Mouse (Mus musculus): ENCODE data around the gene Fcer1g. TPM values are rescaled to one million over a fixed set of nuclear protein-coding genes. Genes with fewer than 3 reads are reported as not detected.

The Fcer1g gene
- polyA plus RNA-seq, 1 experiment = 13.2 TPM

- Histone ChIP-seq H3K4me3 (replicated peaks; ENCODE audit: insufficient read depth, low read depth, low read length) (no peak overlapping the region), H3K4me1 (ENCODE audit: control insufficient read depth, insufficient read depth, low read length) (no peaks in the 10 kb centered on the region), H3K27ac (ENCODE audit: insufficient read depth, low read length) (no peak overlapping the region), H3K27me3 (ENCODE audit: control insufficient read depth, insufficient read depth, low read length) (no peaks in the 10 kb centered on the region)
- 92% methylated on average over 3 of the region's 3 CpGs for WGBS
- DNase-seq = no peak
- no peak for TF ChIP-seq CTCF (IDR thresholded peaks at IDR 0.05; ENCODE audit: borderline replicate concordance, insufficient read depth, low read depth, low read length)
- TF ChIP-seq POLR2A (IDR thresholded peaks at IDR 0.05; ENCODE audit: borderline replicate concordance, insufficient read depth, low read length) = no peak
Observed at GRCm38 (mm10) chr1:171272086-171272485, 37.9 kb upstream of the Fcer1g start.

- TF ChIP-seq CTCF (IDR thresholded peaks at IDR 0.05; ENCODE audit: borderline replicate concordance, insufficient read depth, low read depth, low read length) (no peak), POLR2A (IDR thresholded peaks at IDR 0.05; ENCODE audit: borderline replicate concordance, insufficient read depth, low read length) (no peak)
- 54% methylated on average over 10 of the region's 10 CpGs for WGBS
- Histone ChIP-seq H3K27ac (ENCODE audit: insufficient read depth, low read length) (no peak overlapping the region), H3K4me3 (replicated peaks; ENCODE audit: insufficient read depth, low read depth, low read length) (no peak overlapping the region), H3K4me1 (ENCODE audit: control insufficient read depth, insufficient read depth, low read length) (no peaks in the 10 kb centered on the region), H3K27me3 (ENCODE audit: control insufficient read depth, insufficient read depth, low read length) (no peaks in the 10 kb centered on the region)
- no peak for DNase-seq
Observed at GRCm38 (mm10) chr1:171271622-171272021, 37.5 kb upstream of the Fcer1g start.

- TF ChIP-seq POLR2A (IDR thresholded peaks at IDR 0.05; ENCODE audit: borderline replicate concordance, insufficient read depth, low read length) (no peak), CTCF (IDR thresholded peaks at IDR 0.05; ENCODE audit: borderline replicate concordance, insufficient read depth, low read depth, low read length) (no peak)
- H3K27me3 ChIP-seq (ENCODE audit: control insufficient read depth, insufficient read depth, low read length) = no peaks in the 10 kb centered on the region
- no peak for DNase-seq
- H3K4me3 ChIP-seq (replicated peaks; ENCODE audit: insufficient read depth, low read depth, low read length) = peak overlapping the region; percentile 71
- no peaks in the 10 kb centered on the region for H3K4me1 ChIP-seq (ENCODE audit: control insufficient read depth, insufficient read depth, low read length)
- H3K27ac ChIP-seq (ENCODE audit: insufficient read depth, low read length) = no peak overlapping the region
- 37% methylated on average over 9 of the region's 9 CpGs for WGBS
Observed at GRCm38 (mm10) chr1:171271196-171271595, 37.0 kb upstream of the Fcer1g start.

GRCm38 (mm10) chr1:171270573-171270900 is 36.4 kb upstream of the Fcer1g start:
- DNase-seq = peak in 1 of 2 experiments; percentile 61
- Histone ChIP-seq H3K27ac (ENCODE audit: insufficient read depth, low read length) (peak overlapping the region; percentile 15; the same call in 1 of the 2 replicates), H3K4me3 (replicated peaks; ENCODE audit: insufficient read depth, low read depth, low read length) (peak overlapping the region; percentile 71), H3K4me1 (ENCODE audit: control insufficient read depth, insufficient read depth, low read length) (no peaks in the 10 kb centered on the region), H3K27me3 (ENCODE audit: control insufficient read depth, insufficient read depth, low read length) (no peaks in the 10 kb centered on the region)
- 0% methylated on average over 19 of the region's 19 CpGs for WGBS
- no peak for TF ChIP-seq POLR2A (IDR thresholded peaks at IDR 0.05; ENCODE audit: borderline replicate concordance, insufficient read depth, low read length)
- TF ChIP-seq CTCF (IDR thresholded peaks at IDR 0.05; ENCODE audit: borderline replicate concordance, insufficient read depth, low read depth, low read length) = no peak

GRCm38 (mm10) chr1:171269848-171270572 is 35.8 kb upstream of the Fcer1g start, which contains the start of gene B4galt3:
B4galt3 (plus strand) TSS chr1:171270328.
- 3% methylated on average over 36 of the region's 36 CpGs for WGBS
- no peaks in the 10 kb centered on the region for H3K27me3 ChIP-seq (ENCODE audit: control insufficient read depth, insufficient read depth, low read length)
- TF ChIP-seq POLR2A (IDR thresholded peaks at IDR 0.05; ENCODE audit: borderline replicate concordance, insufficient read depth, low read length) (peak; percentile 99), CTCF (IDR thresholded peaks at IDR 0.05; ENCODE audit: borderline replicate concordance, insufficient read depth, low read depth, low read length) (no peak)
- no peaks in the 10 kb centered on the region for H3K4me1 ChIP-seq (ENCODE audit: control insufficient read depth, insufficient read depth, low read length)
- H3K4me3 ChIP-seq (replicated peaks; ENCODE audit: insufficient read depth, low read depth, low read length) = peak within 1 kb of the TSS; percentile 71
- peak; percentile 97 to 99 for DNase-seq
- H3K27ac ChIP-seq (ENCODE audit: insufficient read depth, low read length) = peak within 1 kb of the TSS; percentile 27; the same call in 1 of the 2 replicates

GRCm38 (mm10) chr1:171268341-171268740 is 34.2 kb upstream of the Fcer1g start:
- no peak for DNase-seq
- Histone ChIP-seq H3K4me3 (replicated peaks; ENCODE audit: insufficient read depth, low read depth, low read length) (no peak overlapping the region), H3K27ac (ENCODE audit: insufficient read depth, low read length) (no peak overlapping the region), H3K27me3 (ENCODE audit: control insufficient read depth, insufficient read depth, low read length) (no peaks in the 10 kb centered on the region), H3K4me1 (ENCODE audit: control insufficient read depth, insufficient read depth, low read length) (no peaks in the 10 kb centered on the region)
- TF ChIP-seq CTCF (IDR thresholded peaks at IDR 0.05; ENCODE audit: borderline replicate concordance, insufficient read depth, low read depth, low read length) = no peak
- no peak for TF ChIP-seq POLR2A (IDR thresholded peaks at IDR 0.05; ENCODE audit: borderline replicate concordance, insufficient read depth, low read length)
- WGBS = 63% methylated on average over 1 of the region's 1 CpGs

DNA sequence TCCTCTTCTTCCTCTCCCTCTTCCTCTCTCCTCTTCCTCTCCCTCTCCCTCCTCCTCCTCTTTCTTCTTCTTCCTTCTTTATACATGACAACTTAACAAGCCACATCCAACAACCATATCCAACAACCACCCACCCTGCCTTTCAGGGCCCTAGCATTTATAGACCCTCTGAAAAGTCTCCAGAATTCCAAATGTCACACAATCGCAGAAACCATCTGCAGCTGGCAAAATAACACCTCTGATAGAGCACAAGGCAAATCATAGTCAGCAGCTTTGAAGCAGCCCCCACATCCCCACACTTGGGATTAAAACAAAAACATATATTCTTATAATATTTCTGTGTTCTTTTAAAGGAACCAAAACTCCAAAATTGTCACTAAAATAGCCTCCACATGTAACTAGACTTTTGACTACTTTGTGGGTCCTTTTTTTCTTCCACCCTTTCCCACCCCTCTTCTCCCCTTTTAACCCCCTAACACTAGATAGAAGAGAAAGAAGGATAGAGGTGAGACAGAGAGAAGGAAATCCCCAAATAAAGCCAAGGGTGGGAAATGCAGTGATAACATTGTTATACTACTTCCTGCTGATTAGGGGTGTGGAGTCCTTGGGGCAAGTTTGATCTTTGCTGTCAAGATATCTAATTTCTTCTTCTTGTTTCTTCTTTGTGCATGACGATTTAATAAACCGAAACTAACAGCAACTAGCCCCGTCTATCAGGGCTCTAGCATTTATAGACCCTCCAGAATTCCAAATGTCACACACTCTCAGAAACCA is 32.0 kb upstream of the Fcer1g start:
- no peaks in the 10 kb centered on the region for H3K27me3 ChIP-seq (ENCODE audit: control insufficient read depth, insufficient read depth, low read length)
- no peak overlapping the region for H3K27ac ChIP-seq (ENCODE audit: insufficient read depth, low read length)
- H3K4me3 ChIP-seq (replicated peaks; ENCODE audit: insufficient read depth, low read depth, low read length) = no peak overlapping the region
- H3K4me1 ChIP-seq (ENCODE audit: control insufficient read depth, insufficient read depth, low read length) = peaks cover 4% of the 10 kb centered on the region; the same call in 1 of the 2 replicates
- 61% methylated on average over 4 of the region's 4 CpGs for WGBS
- no peak for DNase-seq
- TF ChIP-seq POLR2A (IDR thresholded peaks at IDR 0.05; ENCODE audit: borderline replicate concordance, insufficient read depth, low read length) (no peak), CTCF (IDR thresholded peaks at IDR 0.05; ENCODE audit: borderline replicate concordance, insufficient read depth, low read depth, low read length) (no peak)

Data from cerebellum, adult 2 months (tissue).